Comparison of ENCODE assay signal across 14 mouse cellular contexts in genomic region chr10:78095954-78096931, GRCm38 (mm10). TPM values are rescaled to one million over a fixed set of nuclear protein-coding genes. Genes with fewer than 3 reads are reported as not detected.
A peak's percentile ranks its signal among the peaks of the same experiment; 100 is the strongest.
DNase-seq lines count a peak whose midpoint lies in the region; ATAC-seq and TF ChIP-seq lines count a peak whose summit lies in the region.
"Had no signal": no experiment of that assay in that cellular context is flagged by ENCODE, and none has a peak within 500 bp of the region (broad histone marks: within the 10 kb centered on the region; RNA-seq: fewer than 3 reads in every experiment).

No protein-coding gene starts in this region.

- no peaks in the 10 kb centered on the region for H3K9me3 ChIP-seq in stomach, postnatal 0 days (ENCODE audit: control insufficient read depth, low read length)
- 0 out of 2 replicates have a peak, but pooled peaks cover 2% of the 10 kb centered on the region for H3K9me3 ChIP-seq in limb, embryonic 10.5 days (replicated peaks)
- H3K9me3 ChIP-seq: embryonic facial prominence, embryonic 13.5 days; hindbrain, embryonic 13.5 days; liver, embryonic 12.5 days; midbrain, embryonic 15.5 days had no signal

- TF ChIP-seq EP300 in stomach, postnatal 0 days (optimal IDR thresholded peaks at IDR 0.05): no peak

- no peaks in the 10 kb centered on the region for H3K36me3 ChIP-seq in stomach, postnatal 0 days (ENCODE audit: control insufficient read depth, insufficient read depth, low read length)
- no peaks in the 10 kb centered on the region for H3K36me3 ChIP-seq in limb, embryonic 10.5 days
- H3K36me3 ChIP-seq: embryonic facial prominence, embryonic 13.5 days; hindbrain, embryonic 13.5 days; liver, embryonic 12.5 days; midbrain, embryonic 15.5 days had no signal

- H3K4me2 ChIP-seq in stomach, postnatal 0 days (replicated peaks; ENCODE audit: low read depth): no peak overlapping the region
- H3K4me2 ChIP-seq: embryonic facial prominence, embryonic 13.5 days; hindbrain, embryonic 13.5 days; liver, embryonic 12.5 days; midbrain, embryonic 15.5 days had no signal

- TF ChIP-seq CTCF in stomach, postnatal 0 days (IDR thresholded peaks at IDR 0.05; ENCODE audit: low read depth): no peak

- 63% methylated on average over 5 of the region's 5 CpGs for WGBS in stomach, postnatal 0 days
- 91% methylated on average over 5 of the region's 5 CpGs for WGBS in limb, embryonic 10.5 days

- H3K9ac ChIP-seq in stomach, postnatal 0 days (ENCODE audit: low read length): no peak overlapping the region
- H3K9ac ChIP-seq: embryonic facial prominence, embryonic 13.5 days; hindbrain, embryonic 13.5 days; liver, embryonic 12.5 days; midbrain, embryonic 15.5 days had no signal

- peak; percentile 59; the same call in 1 of the 2 replicates for ATAC-seq in stomach, postnatal 0 days (ENCODE audit: low FRiP score, low TSS enrichment)
- ATAC-seq: liver, embryonic 12.5 days; midbrain, embryonic 15.5 days had no signal

- no peaks in the 10 kb centered on the region for H3K4me1 ChIP-seq in stomach, postnatal 0 days (replicated peaks; ENCODE audit: control insufficient read depth, insufficient read depth)
- peaks cover 6% of the 10 kb centered on the region for H3K4me1 ChIP-seq in limb, embryonic 10.5 days
- H3K4me1 ChIP-seq: liver, embryonic 12.5 days had no signal

- H3K27ac ChIP-seq in stomach, postnatal 0 days (replicated peaks): no peak overlapping the region
- no peak overlapping the region for H3K27ac ChIP-seq in limb, embryonic 10.5 days
- H3K27ac ChIP-seq: embryonic facial prominence, embryonic 13.5 days; hindbrain, embryonic 13.5 days; layer of hippocampus, adult 2 months; liver, embryonic 12.5 days; midbrain, embryonic 15.5 days had no signal

- no peak overlapping the region for H3K4me3 ChIP-seq in stomach, postnatal 0 days (ENCODE audit: low read depth, low read length)
- H3K4me3 ChIP-seq in limb, embryonic 10.5 days: no peak overlapping the region
- H3K4me3 ChIP-seq: embryonic facial prominence, embryonic 13.5 days; hindbrain, embryonic 13.5 days; layer of hippocampus, adult 2 months; liver, embryonic 12.5 days; midbrain, embryonic 15.5 days had no signal

- H3K27me3 ChIP-seq in stomach, postnatal 0 days (ENCODE audit: control insufficient read depth, insufficient read depth, low read length): no peaks in the 10 kb centered on the region
- H3K27me3 ChIP-seq in limb, embryonic 10.5 days (ENCODE audit: low read depth, poor library complexity, severe bottlenecking): no peaks in the 10 kb centered on the region
- H3K27me3 ChIP-seq: embryonic facial prominence, embryonic 13.5 days; hindbrain, embryonic 13.5 days; midbrain, embryonic 15.5 days had no signal

- peak; percentile 75 for DNase-seq in adrenal gland, adult 8-10 months
- DNase-seq in adrenal gland, adult 18-20 months (ENCODE audit: low spot score in 2 of 2): no peak
- peak; percentile 53 for DNase-seq in ovary, adult 18-20 months (ENCODE audit: low spot score)
- no peak for DNase-seq in ovary, postnatal 14 days (ENCODE audit: low spot score)
- DNase-seq in kidney, postnatal 10 days: peak; percentile 44
- no peak for DNase-seq in stomach, postnatal 0 days (ENCODE audit: low spot score)
- no peak for DNase-seq in limb, embryonic 10.5 days (ENCODE audit: low spot score)
- no peak for DNase-seq in layer of hippocampus, adult 11-12 months (ENCODE audit: low spot score)
- DNase-seq: cerebellum, adult 18-20 months had no signal

RNA-seq across cellular contexts. Expression of gene Icosl, which starts 27.1 kb away (rescaled TPM):
- total RNA-seq in adrenal gland, adult 8-10 months (2022): 10 to 100 TPM; 17.7 to 20.6 (median 18.7) TPM
- total RNA-seq in adrenal gland, adult 18-20 months (2021): 10 to 100 TPM; 13.2 to 18.2 TPM
- 4.8 and 5.6 TPM in 2 replicates for polyA plus RNA-seq in stomach, postnatal 0 days (2015; fragmentation: Nextera tagmentation; extraction: Ambion mirVana)
- 2.5 and 2.6 TPM in 2 replicates for polyA plus RNA-seq in limb, embryonic 10.5 days (2016; fragmentation: Nextera tagmentation; extraction: Ambion mirVana)

RNA-seq across cellular contexts. Expression of gene Aire, which starts 52.8 kb away (rescaled TPM):
- not detected for total RNA-seq in adrenal gland, adult 8-10 months (2022)
- total RNA-seq in adrenal gland, adult 18-20 months (2021): not detected
- polyA plus RNA-seq in stomach, postnatal 0 days (2015; fragmentation: Nextera tagmentation; extraction: Ambion mirVana): 0.10 and 0.11 TPM in 2 replicates
- 0.15 and 0.21 TPM in 2 replicates for polyA plus RNA-seq in limb, embryonic 10.5 days (2016; fragmentation: Nextera tagmentation; extraction: Ambion mirVana)

RNA-seq across cellular contexts. Expression of gene Dnmt3l, which starts 54.5 kb away (rescaled TPM):
- total RNA-seq in adrenal gland, adult 8-10 months (2022): 10 to 100 TPM in 3 of 4 experiments, 1 to 10 TPM in 1; 4.3 to 41.2 (median 20.8) TPM
- 10 to 100 TPM in 1 of 2 experiments, 1 to 10 TPM in 1; 4.4 to 24.4 TPM for total RNA-seq in adrenal gland, adult 18-20 months (2021)
- 0.65 and 1.1 TPM in 2 replicates for polyA plus RNA-seq in stomach, postnatal 0 days (2015; fragmentation: Nextera tagmentation; extraction: Ambion mirVana)
- 0.10 TPM in 1 of 2 replicates, not detected in the other for polyA plus RNA-seq in limb, embryonic 10.5 days (2016; fragmentation: Nextera tagmentation; extraction: Ambion mirVana)
- total RNA-seq: layer of hippocampus, adult 2 months had no signal
- polyA plus RNA-seq: hindbrain, embryonic 13.5 days; liver, embryonic 12.5 days; midbrain, embryonic 15.5 days had no signal

Comparison
In these comparisons a context has a peak if more than half of its experiments do, and no peak if none do; other contexts are left out.
1. DNase-seq: peak in adrenal gland, adult 8-10 months (single experiment), ovary, adult 18-20 months (single experiment) and kidney, postnatal 10 days (single experiment); none in adrenal gland, adult 18-20 months (0 of 2), ovary, postnatal 14 days (single experiment), stomach, postnatal 0 days (single experiment), limb, embryonic 10.5 days (single experiment) and layer of hippocampus, adult 11-12 months (single experiment).